Mouse (Mus musculus): ENCODE measurements at regions not wholly inside any gene's neighbourhood (a gene's known extent, or its start where the extent isn't known, plus 50 kb on each side); places are given as distances from the start of the nearest gene placed in this dataset.
"Not testable (repeated sequence)": the region's sequence is repeated elsewhere in the genome, so short reads cannot be mapped to it uniquely, and the experiment has no call there.

GRCm38 (mm10) chr2:85280580-85280979 lies 58.5 kb downstream of the Olfr987 start:
- ATAC-seq (ENCODE audit: insufficient number of reproducible peaks, low FRiP score, low TSS enrichment, low read depth), result no peak
- 51% methylated on average over 2 of the region's 2 CpGs for WGBS
- H3K4me3 ChIP-seq (replicated peaks), result no peak overlapping the region

DNA sequence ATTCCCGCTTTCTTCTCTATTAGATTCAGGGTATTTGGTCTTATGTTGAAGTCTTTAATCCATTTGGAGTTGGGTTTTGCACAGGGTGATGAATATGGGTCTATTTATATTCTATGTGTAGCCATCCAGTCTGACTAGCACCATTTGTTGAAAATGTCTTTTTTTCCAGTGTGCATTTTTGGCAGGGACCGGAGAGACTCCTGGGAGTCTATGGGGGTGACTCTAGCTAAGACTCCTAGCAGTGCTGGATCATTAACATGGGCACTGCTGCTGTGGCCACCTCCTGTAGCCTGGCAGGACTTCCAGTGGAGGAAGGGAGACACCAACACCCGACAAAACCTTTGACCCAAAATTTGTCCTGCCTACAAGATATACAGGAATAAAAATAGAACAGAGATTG lies 61.0 kb downstream of the Olfr987 start:
- 77% methylated on average over 3 of the region's 3 CpGs for WGBS
- no peak for ATAC-seq (ENCODE audit: insufficient number of reproducible peaks, low FRiP score, low TSS enrichment, low read depth)

More at GRCm38 (mm10) chr2:85280580-85280979, 58.5 kb downstream of the Olfr987 start:
- Histone ChIP-seq H3K4me1 (no peaks in the 10 kb centered on the region), H3K27me3 (no peaks in the 10 kb centered on the region), H3K4me2 (replicated peaks) (no peak overlapping the region), H3K36me3 (no peaks in the 10 kb centered on the region), H3K9me3 (replicated peaks) (no peaks in the 10 kb centered on the region), H3K27ac (replicated peaks) (no peak overlapping the region), H3K9ac (no peak overlapping the region)

DNA sequence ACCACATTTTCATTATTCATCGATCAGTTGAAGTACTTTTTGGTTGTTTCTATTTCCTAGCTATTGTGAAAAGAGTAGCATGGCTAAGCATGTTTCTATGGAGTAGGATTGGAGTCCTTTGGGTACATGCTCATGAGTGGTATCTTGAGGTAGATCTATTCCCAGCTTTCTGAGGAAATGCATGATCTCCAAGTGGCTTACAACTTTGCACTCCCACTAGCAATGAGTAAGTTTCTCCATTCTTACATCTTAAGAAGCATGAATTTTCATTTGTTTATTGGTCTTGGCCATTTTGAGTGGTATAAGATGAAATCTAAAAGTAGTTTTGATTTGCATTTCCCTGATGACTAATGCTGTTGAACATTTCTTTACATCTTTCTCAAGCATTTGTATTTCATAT lies 61.7 kb downstream of the Olfr987 start:
- ATAC-seq (ENCODE audit: insufficient number of reproducible peaks, low FRiP score, low TSS enrichment, low read depth), result no peak
- H3K27ac ChIP-seq (replicated peaks), result no peak overlapping the region
- no peak overlapping the region for H3K9ac ChIP-seq
- WGBS, result 88% methylated on average over 1 of the region's 1 CpGs
- H3K27me3 ChIP-seq, result no peaks in the 10 kb centered on the region
- H3K4me2 ChIP-seq (replicated peaks), result no peak overlapping the region
- H3K36me3 ChIP-seq, result no peaks in the 10 kb centered on the region
- no peak overlapping the region for H3K4me3 ChIP-seq (replicated peaks)
- H3K9me3 ChIP-seq (replicated peaks), result no peaks in the 10 kb centered on the region
- H3K4me1 ChIP-seq, result no peaks in the 10 kb centered on the region

More for the DNA sequence above, 61.0 kb downstream of the Olfr987 start:
- Histone ChIP-seq H3K27me3 (no peaks in the 10 kb centered on the region), H3K36me3 (no peaks in the 10 kb centered on the region), H3K27ac (replicated peaks) (no peak overlapping the region), H3K9me3 (replicated peaks) (no peaks in the 10 kb centered on the region), H3K4me2 (replicated peaks) (no peak overlapping the region), H3K4me3 (replicated peaks) (no peak overlapping the region), H3K4me1 (no peaks in the 10 kb centered on the region), H3K9ac (no peak overlapping the region)

- H3K9ac ChIP-seq; H3K27ac ChIP-seq (replicated peaks); H3K4me3 ChIP-seq (replicated peaks); H3K4me1 ChIP-seq; ATAC-seq (ENCODE audit: insufficient number of reproducible peaks, low FRiP score, low TSS enrichment, low read depth); H3K36me3 ChIP-seq; H3K9me3 ChIP-seq (replicated peaks); H3K4me2 ChIP-seq (replicated peaks); H3K27me3 ChIP-seq: not testable (repeated sequence)
- 81% methylated on average over 14 of the region's 14 CpGs for WGBS
Observed at GRCm38 (mm10) chr2:85266813-85267212, 69.8 kb upstream of the Lrrc55 start.

GRCm38 (mm10) chr2:85265667-85266066 lies 68.7 kb upstream of the Lrrc55 start:
- H3K4me1 ChIP-seq, result no peaks in the 10 kb centered on the region
- no peaks in the 10 kb centered on the region for H3K9me3 ChIP-seq (replicated peaks)
- H3K27me3 ChIP-seq, result no peaks in the 10 kb centered on the region
- no peak overlapping the region for H3K4me2 ChIP-seq (replicated peaks)
- H3K4me3 ChIP-seq (replicated peaks), result no peak overlapping the region
- no peak for ATAC-seq (ENCODE audit: insufficient number of reproducible peaks, low FRiP score, low TSS enrichment, low read depth)
- H3K36me3 ChIP-seq, result no peaks in the 10 kb centered on the region
- no peak overlapping the region for H3K9ac ChIP-seq
- no peak overlapping the region for H3K27ac ChIP-seq (replicated peaks)

- 67% methylated on average over 2 of the region's 2 CpGs for WGBS
- Histone ChIP-seq H3K9ac (no peak overlapping the region), H3K4me1 (no peaks in the 10 kb centered on the region), H3K27me3 (no peaks in the 10 kb centered on the region), H3K36me3 (no peaks in the 10 kb centered on the region), H3K9me3 (replicated peaks) (no peaks in the 10 kb centered on the region), H3K4me2 (replicated peaks) (no peak overlapping the region), H3K4me3 (replicated peaks) (no peak overlapping the region), H3K27ac (replicated peaks) (no peak overlapping the region)
- no peak for ATAC-seq (ENCODE audit: insufficient number of reproducible peaks, low FRiP score, low TSS enrichment, low read depth)
Observed at GRCm38 (mm10) chr2:85265037-85265524, 68.1 kb upstream of the Lrrc55 start.

GRCm38 (mm10) chr2:85257356-85257755 lies 60.4 kb upstream of the Lrrc55 start:
- H3K9ac ChIP-seq, result no peak overlapping the region
- no peaks in the 10 kb centered on the region for H3K36me3 ChIP-seq
- no peaks in the 10 kb centered on the region for H3K4me1 ChIP-seq
- H3K9me3 ChIP-seq (replicated peaks), result no peaks in the 10 kb centered on the region
- WGBS, result 73% methylated on average over 3 of the region's 3 CpGs
- H3K4me2 ChIP-seq (replicated peaks), result no peak overlapping the region
- no peak overlapping the region for H3K27ac ChIP-seq (replicated peaks)
- no peak overlapping the region for H3K4me3 ChIP-seq (replicated peaks)
- no peaks in the 10 kb centered on the region for H3K27me3 ChIP-seq
- no peak for ATAC-seq (ENCODE audit: insufficient number of reproducible peaks, low FRiP score, low TSS enrichment, low read depth)

GRCm38 (mm10) chr2:85255610-85256009 lies 58.6 kb upstream of the Lrrc55 start:
- Histone ChIP-seq H3K4me2 (replicated peaks) (no peak overlapping the region), H3K4me3 (replicated peaks) (no peak overlapping the region), H3K9ac (no peak overlapping the region), H3K4me1 (no peaks in the 10 kb centered on the region), H3K27ac (replicated peaks) (no peak overlapping the region), H3K9me3 (replicated peaks) (no peaks in the 10 kb centered on the region), H3K27me3 (no peaks in the 10 kb centered on the region), H3K36me3 (no peaks in the 10 kb centered on the region)
- ATAC-seq (ENCODE audit: insufficient number of reproducible peaks, low FRiP score, low TSS enrichment, low read depth), result no peak
- 76% methylated on average over 2 of the region's 2 CpGs for WGBS

GRCm38 (mm10) chr2:85252343-85253285 lies 55.6 kb upstream of the Lrrc55 start:
- Histone ChIP-seq H3K36me3 (no peaks in the 10 kb centered on the region), H3K4me2 (replicated peaks) (no peak overlapping the region), H3K27me3 (no peaks in the 10 kb centered on the region), H3K9me3 (replicated peaks) (no peaks in the 10 kb centered on the region), H3K4me1 (no peaks in the 10 kb centered on the region), H3K9ac (no peak overlapping the region), H3K27ac (replicated peaks) (no peak overlapping the region), H3K4me3 (replicated peaks) (no peak overlapping the region)
- no peak for ATAC-seq (ENCODE audit: insufficient number of reproducible peaks, low FRiP score, low TSS enrichment, low read depth)
- WGBS, result 44% methylated on average over 16 of the region's 16 CpGs

DNA sequence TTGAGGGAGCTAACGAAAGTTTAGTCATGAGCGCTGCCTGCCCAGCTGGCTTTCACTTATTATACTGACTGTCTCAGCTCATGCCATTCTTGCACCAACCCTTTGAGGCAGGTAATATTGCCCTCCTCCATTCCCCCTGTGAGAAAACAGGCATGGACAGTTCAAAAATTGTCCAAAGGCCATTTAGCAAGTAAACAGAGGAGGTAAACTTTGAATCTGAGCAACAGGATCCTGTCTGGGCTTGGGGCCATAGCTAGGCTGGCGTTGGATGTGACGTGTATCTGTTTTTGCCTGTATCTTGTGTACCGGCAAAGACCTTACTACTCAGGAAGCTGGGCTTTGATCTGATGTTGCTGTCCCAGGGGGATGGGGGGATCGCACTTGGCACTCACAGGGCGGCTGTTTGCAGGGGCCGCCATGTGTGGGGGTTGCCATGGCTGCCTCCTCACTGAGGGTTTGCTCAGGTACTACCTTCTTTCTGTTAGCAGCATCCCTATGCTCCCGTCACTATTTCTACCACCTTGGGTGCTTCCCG lies 53.1 kb upstream of the Lrrc55 start:
- no peak overlapping the region for H3K27ac ChIP-seq (replicated peaks)
- H3K4me3 ChIP-seq (replicated peaks), result no peak overlapping the region
- WGBS, result 69% methylated on average over 10 of the region's 10 CpGs
- no peaks in the 10 kb centered on the region for H3K4me1 ChIP-seq
- no peaks in the 10 kb centered on the region for H3K36me3 ChIP-seq
- no peak overlapping the region for H3K9ac ChIP-seq
- H3K27me3 ChIP-seq, result no peaks in the 10 kb centered on the region
- ATAC-seq (ENCODE audit: insufficient number of reproducible peaks, low FRiP score, low TSS enrichment, low read depth), result 0 out of 2 replicates have a peak, but pooled peaks have one; percentile 19
- H3K9me3 ChIP-seq (replicated peaks), result no peaks in the 10 kb centered on the region
- H3K4me2 ChIP-seq (replicated peaks), result no peak overlapping the region

Measured in embryonic facial prominence, embryonic 15.5 days (tissue).